Mouse (Mus musculus): ENCODE data around the gene Actg1.

DNA sequence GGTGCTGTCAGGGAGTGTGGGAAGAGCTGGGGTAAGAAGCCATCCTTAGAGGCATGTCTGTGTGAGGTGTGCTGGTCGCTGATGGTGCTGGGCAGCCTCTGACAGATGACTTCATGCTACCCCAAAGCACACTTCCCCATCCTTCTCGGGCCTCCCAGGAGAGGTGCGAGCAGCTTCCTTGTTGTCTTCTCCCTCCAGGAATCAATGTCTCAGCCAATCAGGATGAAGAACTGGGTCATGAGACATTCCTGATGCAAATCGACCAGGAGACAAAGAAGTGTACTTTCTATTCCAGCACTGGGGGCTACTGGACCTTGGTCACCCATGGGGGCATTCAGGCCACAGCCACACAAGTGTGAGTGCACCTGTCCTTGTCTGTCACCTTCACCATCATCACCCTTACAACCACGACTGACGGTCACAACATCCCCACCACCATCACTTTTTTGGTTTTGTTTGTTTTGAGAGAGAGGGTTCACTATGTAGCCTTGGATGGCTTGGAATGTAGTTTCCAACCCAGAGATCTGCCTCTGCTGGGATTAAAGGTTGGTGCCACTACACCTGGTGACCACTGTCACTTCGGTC, 18.2 kb upstream of the Actg1 start:
- TF ChIP-seq CTCF (IDR thresholded peaks at IDR 0.05; ENCODE audit: insufficient read depth, low read depth, low read length) (no peak), POLR2A (IDR thresholded peaks at IDR 0.05; ENCODE audit: insufficient read depth, low read depth, low read length) (no peak)
